Mouse (Mus musculus): ENCODE data around the gene Ncaph2. TPM values are rescaled to one million over a fixed set of nuclear protein-coding genes. Genes with fewer than 3 reads are reported as not detected.

Ncaph2 gene
- total RNA-seq, 2 experiments from 2014 or later = 108 TPM

DNA sequence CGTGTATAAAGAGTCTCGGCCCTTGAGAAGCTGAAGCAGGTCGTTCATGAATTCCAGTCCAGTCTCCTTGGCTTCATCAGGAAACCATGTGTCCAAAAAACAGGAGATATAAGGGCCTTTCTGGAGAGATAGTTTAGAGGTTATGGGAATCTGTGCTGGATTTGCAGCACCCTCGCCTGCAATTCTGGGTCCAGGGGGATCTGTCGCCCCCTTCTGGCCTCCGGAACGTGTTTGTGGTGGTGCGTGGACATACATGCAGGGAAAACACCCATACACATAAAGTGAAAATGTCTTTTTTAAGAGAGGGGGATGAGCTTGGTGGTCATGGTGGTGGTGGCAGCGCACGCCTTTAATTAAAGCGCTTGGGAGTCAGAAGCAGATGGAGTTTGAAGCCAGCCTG, 39.4 kb upstream of the Ncaph2 start:
- TF ChIP-seq CTCF (IDR thresholded peaks at IDR 0.05) = peak; percentile 29
- no peak overlapping the region for H3K27ac ChIP-seq
- H3K4me3 ChIP-seq = no peak overlapping the region
- DNase-seq (ENCODE audit: extremely low spot score in 1 of 2, low spot score in 2 of 2) = no peak
- intact Hi-C loops (cut with DNase I) = no loop called here

- intact Hi-C loops (cut with DNase I) = no loop called here
- Histone ChIP-seq H3K4me3 (no peak overlapping the region), H3K27ac (no peak overlapping the region)
- DNase-seq (ENCODE audit: extremely low spot score in 1 of 2, low spot score in 2 of 2) = no peak
- no peak for TF ChIP-seq CTCF (IDR thresholded peaks at IDR 0.05)
Observed at GRCm38 (mm10) chr15:89321264-89321663, 34.3 kb upstream of the Ncaph2 start.

GRCm38 (mm10) chr15:89322670-89323522, 32.6 kb upstream of the Ncaph2 start, which contains the start of gene Adm2:
Gene Adm2, plus strand, starts transcription at chr15:89322720.
- intact Hi-C loops (cut with DNase I) = no loop called here
- no peak for TF ChIP-seq CTCF (IDR thresholded peaks at IDR 0.05)
- Histone ChIP-seq H3K27ac (no peak within 1 kb of the TSS), H3K4me3 (no peak within 1 kb of the TSS)
- no peak for DNase-seq (ENCODE audit: extremely low spot score in 1 of 2, low spot score in 2 of 2)

- H3K27ac ChIP-seq = no peak overlapping the region
- TF ChIP-seq CTCF (IDR thresholded peaks at IDR 0.05) = no peak
- H3K4me3 ChIP-seq = no peak overlapping the region
- intact Hi-C loops (cut with DNase I) = no loop called here
- DNase-seq (ENCODE audit: extremely low spot score in 1 of 2, low spot score in 2 of 2) = no peak
Observed at GRCm38 (mm10) chr15:89323656-89324055, 31.9 kb upstream of the Ncaph2 start.

DNA sequence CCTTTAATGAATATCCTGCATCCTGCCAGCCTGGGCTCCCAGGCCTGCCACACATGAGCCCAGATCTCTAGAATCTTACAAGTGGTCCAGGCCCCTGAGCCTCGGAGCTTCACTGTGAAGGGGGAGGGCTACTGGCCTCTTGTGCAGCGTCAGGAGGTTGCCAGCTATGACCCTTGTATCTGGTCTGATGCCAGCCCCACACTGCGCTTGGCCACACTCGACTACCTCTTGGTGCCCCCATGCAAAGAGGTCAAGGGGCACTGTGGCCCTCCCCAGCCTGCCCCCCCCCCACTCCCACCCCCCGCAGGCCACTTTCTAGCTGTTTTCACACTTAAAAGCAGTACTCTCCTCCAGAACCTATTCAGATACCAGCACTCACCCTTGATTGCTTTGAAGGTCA, 29.1 kb upstream of the Ncaph2 start:
- TF ChIP-seq CTCF (IDR thresholded peaks at IDR 0.05) = no peak
- Histone ChIP-seq H3K4me3 (no peak overlapping the region), H3K27ac (no peak overlapping the region)
- intact Hi-C loops (cut with DNase I) = no loop called here
- DNase-seq (ENCODE audit: extremely low spot score in 1 of 2, low spot score in 2 of 2) = no peak

GRCm38 (mm10) chr15:89334271-89334670, 21.2 kb upstream of the Ncaph2 start, which contains the start of gene Miox:
Gene Miox, plus strand, starts transcription at chr15:89334398.
- Histone ChIP-seq H3K4me3 (no peak within 1 kb of the TSS), H3K27ac (no peak within 1 kb of the TSS)
- no peak for DNase-seq (ENCODE audit: extremely low spot score in 1 of 2, low spot score in 2 of 2)
- intact Hi-C loops (cut with DNase I) = no loop called here
- no peak for TF ChIP-seq CTCF (IDR thresholded peaks at IDR 0.05)

GRCm38 (mm10) chr15:89334774-89335537, 20.6 kb upstream of the Ncaph2 start:
- intact Hi-C loops (cut with DNase I) = no loop called here
- no peak overlapping the region for H3K4me3 ChIP-seq
- TF ChIP-seq CTCF (IDR thresholded peaks at IDR 0.05) = no peak

DNA sequence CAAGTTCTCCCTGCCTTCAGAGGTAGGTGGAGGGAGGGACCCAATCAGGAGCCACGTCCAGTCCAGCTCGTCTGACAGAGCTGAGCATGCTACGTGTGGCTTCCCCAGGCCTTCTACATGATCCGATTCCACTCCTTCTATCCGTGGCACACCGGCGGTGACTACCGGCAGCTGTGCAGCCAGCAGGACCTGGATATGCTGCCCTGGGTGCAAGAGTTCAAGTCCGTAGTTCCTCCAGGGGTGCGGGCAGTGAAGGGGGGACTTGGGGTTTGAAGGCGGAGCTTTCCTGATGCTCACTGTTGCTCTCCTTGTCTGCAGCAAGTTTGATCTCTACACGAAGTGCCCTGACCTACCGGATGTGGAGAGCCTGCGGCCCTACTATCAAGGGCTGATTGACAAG, 19.1 kb upstream of the Ncaph2 start:
- no peak overlapping the region for H3K4me3 ChIP-seq
- no peak for TF ChIP-seq CTCF (IDR thresholded peaks at IDR 0.05)
- intact Hi-C loops (cut with DNase I) = no loop called here
- H3K27ac ChIP-seq = no peak overlapping the region
- DNase-seq (ENCODE audit: extremely low spot score in 1 of 2, low spot score in 2 of 2) = no peak

More at GRCm38 (mm10) chr15:89334774-89335537, 20.6 kb upstream of the Ncaph2 start:
- H3K27ac ChIP-seq = no peak overlapping the region
- DNase-seq (ENCODE audit: extremely low spot score in 1 of 2, low spot score in 2 of 2) = no peak

DNA sequence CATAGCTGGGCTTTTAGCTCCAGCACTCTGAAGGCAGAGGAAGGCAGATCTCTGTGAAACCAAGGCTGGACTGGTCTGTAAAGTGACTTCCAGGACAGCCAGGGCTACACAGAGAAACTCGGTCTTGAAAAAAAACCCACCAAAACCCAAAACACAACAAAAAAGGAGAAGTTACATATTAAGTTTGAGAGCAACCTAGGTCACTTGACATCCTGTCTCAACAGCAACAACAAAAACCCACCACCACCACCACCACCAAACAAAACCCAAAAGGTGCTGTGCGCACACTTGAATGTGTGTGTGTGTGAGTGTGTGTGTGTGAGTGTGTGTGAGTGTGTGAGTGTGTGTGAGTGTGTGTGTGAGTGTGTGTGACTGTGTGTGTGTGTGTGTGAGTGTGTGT, 15.8 kb upstream of the Ncaph2 start:
- H3K4me3 ChIP-seq = no peak overlapping the region
- DNase-seq (ENCODE audit: extremely low spot score in 1 of 2, low spot score in 2 of 2) = no peak
- no peak overlapping the region for H3K27ac ChIP-seq
- intact Hi-C loops (cut with DNase I) = no loop called here
- no peak for TF ChIP-seq CTCF (IDR thresholded peaks at IDR 0.05)

GRCm38 (mm10) chr15:89340136-89340535, 15.4 kb upstream of the Ncaph2 start:
- H3K4me3 ChIP-seq = no peak overlapping the region
- H3K27ac ChIP-seq = no peak overlapping the region
- intact Hi-C loops (cut with DNase I) = no loop called here
- DNase-seq (ENCODE audit: extremely low spot score in 1 of 2, low spot score in 2 of 2) = no peak
- no peak for TF ChIP-seq CTCF (IDR thresholded peaks at IDR 0.05)

DNA sequence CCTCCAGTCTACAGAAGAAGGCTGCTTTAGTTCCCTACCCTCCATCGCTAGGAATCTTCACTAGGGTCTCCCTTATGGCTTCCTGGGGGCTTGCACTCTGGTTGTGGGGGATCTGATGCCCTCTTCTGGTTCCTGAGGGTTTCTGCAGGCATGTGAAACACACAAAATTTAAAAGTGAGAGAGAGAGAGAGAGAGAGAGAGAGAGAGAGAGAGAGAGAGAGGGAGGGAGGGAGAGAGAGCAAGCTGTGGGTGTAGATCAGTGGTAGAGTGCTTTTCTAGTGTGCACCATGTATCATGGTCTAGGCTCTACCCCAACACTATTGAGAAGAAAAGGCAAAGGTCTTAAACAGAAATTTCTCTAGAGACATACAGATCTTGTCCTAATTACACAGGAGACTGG, 13.8 kb upstream of the Ncaph2 start:
- H3K27ac ChIP-seq = no peak overlapping the region
- no peak overlapping the region for H3K4me3 ChIP-seq
- intact Hi-C loops (cut with DNase I) = no loop called here
- no peak; the same call in 1 of the 2 replicates for TF ChIP-seq CTCF (IDR thresholded peaks at IDR 0.05)
- no peak for DNase-seq (ENCODE audit: extremely low spot score in 1 of 2, low spot score in 2 of 2)

DNA sequence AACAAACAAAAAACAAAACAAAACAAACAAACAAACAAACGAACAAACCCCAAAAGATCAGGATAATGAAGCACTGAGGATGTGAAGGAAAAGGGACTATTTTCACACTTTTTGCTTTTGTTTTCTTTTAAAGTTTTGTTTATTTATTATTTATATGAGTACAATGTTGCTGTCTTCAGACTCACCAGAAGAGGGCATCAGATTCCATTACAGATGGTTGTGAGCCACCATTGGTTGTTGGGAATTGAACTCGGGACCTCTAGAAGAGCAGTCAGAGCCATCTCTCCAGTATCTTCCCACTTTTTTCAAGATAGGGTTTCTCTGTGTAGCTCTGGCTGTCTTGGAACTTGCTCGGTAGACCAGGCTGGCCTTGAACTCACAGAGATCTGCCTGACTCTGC, 12.2 kb upstream of the Ncaph2 start:
- no peak overlapping the region for H3K4me3 ChIP-seq
- TF ChIP-seq CTCF (IDR thresholded peaks at IDR 0.05) = peak; percentile 41
- intact Hi-C loops (cut with DNase I) = no loop called here
- DNase-seq (ENCODE audit: extremely low spot score in 1 of 2, low spot score in 2 of 2) = no peak
- H3K27ac ChIP-seq = no peak overlapping the region
